Mouse (Mus musculus): ENCODE measurements around the gene Cyp4f39. TPM values are rescaled to one million over a fixed set of nuclear protein-coding genes. Genes with fewer than 3 reads are reported as not detected.
A peak's percentile ranks its signal among the peaks of the same experiment; 100 is the strongest.

Cyp4f39 gene
- polyA plus RNA-seq, 1 experiment from 2014 or later = 0.99 TPM

DNA sequence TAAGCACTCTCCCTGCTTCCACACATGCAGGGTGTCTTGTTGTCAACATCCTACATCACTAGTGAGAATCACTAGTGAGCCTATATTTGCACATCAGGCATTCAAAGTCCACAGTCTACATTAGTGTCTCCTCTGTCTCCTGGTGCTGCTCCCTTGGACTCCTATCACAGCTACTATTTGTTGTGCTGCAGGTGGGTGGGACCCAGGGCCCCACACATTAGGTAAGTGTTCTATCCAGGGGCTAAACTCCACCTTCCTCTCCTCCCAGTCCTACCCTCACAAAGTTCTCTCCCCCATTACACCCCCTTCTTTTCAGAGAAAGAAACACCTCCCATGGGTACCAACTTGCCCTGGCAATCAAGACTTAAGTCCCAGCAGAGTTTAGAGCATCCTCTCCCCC is 25.9 kb upstream of the Cyp4f39 start:
- Histone ChIP-seq H3K9ac (no peak overlapping the region), H3K4me2 (replicated peaks) (no peak overlapping the region), H3K9me3 (ENCODE audit: control insufficient read depth, low read length) (no peaks in the 10 kb centered on the region), H3K4me3 (replicated peaks; ENCODE audit: low read length) (no peak overlapping the region), H3K27ac (no peak overlapping the region), H3K4me1 (replicated peaks; ENCODE audit: control insufficient read depth, insufficient read depth, low read length) (no peaks in the 10 kb centered on the region), H3K27me3 (ENCODE audit: control insufficient read depth, insufficient read depth, low read length) (no peaks in the 10 kb centered on the region), H3K36me3 (replicated peaks; ENCODE audit: control insufficient read depth, insufficient read depth) (no peaks in the 10 kb centered on the region)
- ATAC-seq (ENCODE audit: low FRiP score) = no peak
- DNase-seq (ENCODE audit: low spot score) = no peak

GRCm38 (mm10) chr17:32431972-32432371 is 20.6 kb upstream of the Cyp4f39 start:
- H3K9me3 ChIP-seq (ENCODE audit: control insufficient read depth, low read length) = no peaks in the 10 kb centered on the region
- H3K27ac ChIP-seq = no peak overlapping the region
- H3K27me3 ChIP-seq (ENCODE audit: control insufficient read depth, insufficient read depth, low read length) = no peaks in the 10 kb centered on the region
- no peak overlapping the region for H3K9ac ChIP-seq
- DNase-seq (ENCODE audit: low spot score) = peak; percentile 33
- H3K36me3 ChIP-seq (replicated peaks; ENCODE audit: control insufficient read depth, insufficient read depth) = no peaks in the 10 kb centered on the region
- no peak overlapping the region for H3K4me3 ChIP-seq (replicated peaks; ENCODE audit: low read length)
- H3K4me2 ChIP-seq (replicated peaks) = no peak overlapping the region
- 56% methylated on average over 3 of the region's 3 CpGs for WGBS
- no peak for ATAC-seq (ENCODE audit: low FRiP score)
- H3K4me1 ChIP-seq (replicated peaks; ENCODE audit: control insufficient read depth, insufficient read depth, low read length) = no peaks in the 10 kb centered on the region

DNA sequence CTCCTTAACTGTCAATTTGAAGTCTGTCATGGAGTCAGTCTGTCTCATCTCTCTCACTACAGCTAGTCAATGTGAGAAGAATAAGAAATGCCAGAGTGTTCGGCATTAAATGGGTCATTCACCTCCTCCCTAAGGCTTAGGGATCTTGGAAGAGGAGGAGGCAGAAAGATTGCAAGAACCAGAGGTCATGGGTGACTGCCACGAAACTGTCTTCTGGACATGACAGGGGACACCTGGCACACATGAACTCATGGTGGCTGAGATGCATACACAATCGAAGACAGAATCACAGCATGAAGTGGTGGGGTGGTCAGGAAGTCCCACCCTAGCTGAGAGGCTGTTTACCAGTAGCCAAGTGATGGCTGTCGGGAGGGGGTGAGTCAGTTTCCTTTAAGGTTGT is 18.2 kb upstream of the Cyp4f39 start:
- Histone ChIP-seq H3K9me3 (ENCODE audit: control insufficient read depth, low read length) (no peaks in the 10 kb centered on the region), H3K9ac (no peak overlapping the region), H3K27me3 (ENCODE audit: control insufficient read depth, insufficient read depth, low read length) (no peaks in the 10 kb centered on the region), H3K4me3 (replicated peaks; ENCODE audit: low read length) (no peak overlapping the region), H3K4me1 (replicated peaks; ENCODE audit: control insufficient read depth, insufficient read depth, low read length) (no peaks in the 10 kb centered on the region), H3K36me3 (replicated peaks; ENCODE audit: control insufficient read depth, insufficient read depth) (no peaks in the 10 kb centered on the region), H3K4me2 (replicated peaks) (no peak overlapping the region), H3K27ac (no peak overlapping the region)
- WGBS = 75% methylated on average over 4 of the region's 4 CpGs
- DNase-seq (ENCODE audit: low spot score) (no peak), ATAC-seq (ENCODE audit: low FRiP score) (no peak)

DNA sequence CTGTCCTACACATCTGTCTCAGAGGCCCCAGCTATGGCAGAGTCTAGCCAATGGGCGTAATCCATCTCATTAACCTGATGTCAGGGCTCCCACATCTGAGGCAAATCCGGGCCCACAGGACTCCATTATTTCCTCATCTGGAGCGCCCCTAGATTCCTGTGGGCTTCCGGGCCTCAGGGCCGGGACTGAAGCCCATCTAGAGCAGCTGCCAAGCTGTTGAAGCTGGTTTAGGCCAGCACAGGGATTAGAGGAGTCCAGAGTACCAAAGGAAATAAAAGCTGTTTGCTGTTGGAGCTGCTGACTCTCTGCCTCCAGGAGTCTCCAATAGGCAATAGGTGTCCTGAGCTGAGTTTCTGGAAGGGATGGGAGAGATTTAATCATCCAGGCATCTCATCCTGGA is 17.4 kb upstream of the Cyp4f39 start:
- ATAC-seq (ENCODE audit: low FRiP score) (no peak), DNase-seq (ENCODE audit: low spot score) (no peak)
- no peaks in the 10 kb centered on the region for H3K36me3 ChIP-seq (replicated peaks; ENCODE audit: control insufficient read depth, insufficient read depth)
- no peak overlapping the region for H3K4me2 ChIP-seq (replicated peaks)
- H3K27ac ChIP-seq = no peak overlapping the region
- H3K9me3 ChIP-seq (ENCODE audit: control insufficient read depth, low read length) = no peaks in the 10 kb centered on the region
- 78% methylated on average over 5 of the region's 5 CpGs for WGBS
- H3K4me1 ChIP-seq (replicated peaks; ENCODE audit: control insufficient read depth, insufficient read depth, low read length) = no peaks in the 10 kb centered on the region
- H3K4me3 ChIP-seq (replicated peaks; ENCODE audit: low read length) = no peak overlapping the region
- no peak overlapping the region for H3K9ac ChIP-seq
- no peaks in the 10 kb centered on the region for H3K27me3 ChIP-seq (ENCODE audit: control insufficient read depth, insufficient read depth, low read length)

- no peak overlapping the region for H3K9ac ChIP-seq
- H3K4me3 ChIP-seq (replicated peaks; ENCODE audit: low read length) = no peak overlapping the region
- H3K27me3 ChIP-seq (ENCODE audit: control insufficient read depth, insufficient read depth, low read length) = no peaks in the 10 kb centered on the region
- WGBS = 95% methylated on average over 4 of the region's 4 CpGs
- no peak overlapping the region for H3K27ac ChIP-seq
- no peaks in the 10 kb centered on the region for H3K36me3 ChIP-seq (replicated peaks; ENCODE audit: control insufficient read depth, insufficient read depth)
- no peak for ATAC-seq (ENCODE audit: low FRiP score)
- no peak for DNase-seq (ENCODE audit: low spot score)
- no peak overlapping the region for H3K4me2 ChIP-seq (replicated peaks)
- H3K4me1 ChIP-seq (replicated peaks; ENCODE audit: control insufficient read depth, insufficient read depth, low read length) = no peaks in the 10 kb centered on the region
- no peaks in the 10 kb centered on the region for H3K9me3 ChIP-seq (ENCODE audit: control insufficient read depth, low read length)
These were observed 15.4 kb upstream of the Cyp4f39 start for GRCm38 (mm10) chr17:32437106-32437505.

DNA sequence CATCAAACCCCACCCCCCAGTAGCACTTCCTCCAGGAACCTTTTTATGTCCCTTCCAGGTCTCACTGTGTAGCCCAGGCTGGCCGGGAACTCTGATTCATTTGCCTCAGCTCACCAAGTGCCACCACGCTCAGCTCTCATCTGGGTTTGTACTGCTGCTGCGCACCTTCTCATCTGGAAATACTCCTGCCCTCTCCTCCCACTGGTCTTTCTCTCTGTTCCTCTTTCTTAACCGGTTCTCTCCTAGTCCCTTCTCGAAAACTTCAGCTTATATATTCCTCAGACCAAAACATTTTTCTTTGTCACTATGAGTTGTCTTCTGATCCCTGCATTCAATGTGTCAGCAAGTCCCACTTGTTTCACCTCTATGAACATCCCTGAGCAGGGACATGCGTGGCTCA is 9.3 kb upstream of the Cyp4f39 start:
- ATAC-seq (ENCODE audit: low FRiP score) (no peak), DNase-seq (ENCODE audit: low spot score) (no peak)
- Histone ChIP-seq H3K9ac (no peak overlapping the region), H3K4me3 (replicated peaks; ENCODE audit: low read length) (no peak overlapping the region), H3K9me3 (ENCODE audit: control insufficient read depth, low read length) (no peaks in the 10 kb centered on the region), H3K27ac (no peak overlapping the region), H3K4me1 (replicated peaks; ENCODE audit: control insufficient read depth, insufficient read depth, low read length) (no peaks in the 10 kb centered on the region), H3K27me3 (ENCODE audit: control insufficient read depth, insufficient read depth, low read length) (no peaks in the 10 kb centered on the region), H3K4me2 (replicated peaks) (no peak overlapping the region), H3K36me3 (replicated peaks; ENCODE audit: control insufficient read depth, insufficient read depth) (no peaks in the 10 kb centered on the region)
- WGBS = 82% methylated on average over 6 of the region's 6 CpGs

- ATAC-seq (ENCODE audit: low FRiP score) (no peak), DNase-seq (ENCODE audit: low spot score) (no peak)
- 84% methylated on average over 5 of the region's 5 CpGs for WGBS
- Histone ChIP-seq H3K4me2 (replicated peaks) (no peak overlapping the region), H3K36me3 (replicated peaks; ENCODE audit: control insufficient read depth, insufficient read depth) (no peaks in the 10 kb centered on the region), H3K9ac (no peak overlapping the region), H3K27ac (no peak overlapping the region), H3K4me3 (replicated peaks; ENCODE audit: low read length) (no peak overlapping the region), H3K9me3 (ENCODE audit: control insufficient read depth, low read length) (no peaks in the 10 kb centered on the region), H3K27me3 (ENCODE audit: control insufficient read depth, insufficient read depth, low read length) (no peaks in the 10 kb centered on the region), H3K4me1 (replicated peaks; ENCODE audit: control insufficient read depth, insufficient read depth, low read length) (no peaks in the 10 kb centered on the region)
These were observed 7.5 kb upstream of the Cyp4f39 start for GRCm38 (mm10) chr17:32445016-32445415.

DNA sequence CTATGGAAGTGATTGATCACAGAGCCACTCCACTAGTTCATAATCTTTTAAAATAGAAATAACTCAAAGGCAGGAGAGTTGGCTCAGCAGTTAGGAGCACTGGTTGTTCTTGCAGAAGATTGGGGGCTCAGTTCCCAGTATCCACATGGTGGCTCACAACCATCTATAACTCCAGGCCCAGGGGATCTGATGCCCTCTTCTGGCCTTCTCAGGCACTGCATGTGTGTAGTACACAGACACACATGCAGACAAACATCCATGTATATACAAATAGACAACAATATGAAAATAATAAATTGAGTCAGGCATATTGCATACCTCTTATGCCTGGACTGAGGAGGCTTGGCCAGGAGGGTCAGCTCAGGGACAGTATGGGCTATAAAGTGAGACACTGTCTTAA is 5.3 kb upstream of the Cyp4f39 start:
- Histone ChIP-seq H3K36me3 (replicated peaks; ENCODE audit: control insufficient read depth, insufficient read depth) (no peaks in the 10 kb centered on the region), H3K9ac (no peak overlapping the region), H3K9me3 (ENCODE audit: control insufficient read depth, low read length) (no peaks in the 10 kb centered on the region), H3K4me1 (replicated peaks; ENCODE audit: control insufficient read depth, insufficient read depth, low read length) (no peaks in the 10 kb centered on the region), H3K4me2 (replicated peaks) (no peak overlapping the region), H3K27me3 (ENCODE audit: control insufficient read depth, insufficient read depth, low read length) (no peaks in the 10 kb centered on the region), H3K4me3 (replicated peaks; ENCODE audit: low read length) (no peak overlapping the region), H3K27ac (no peak overlapping the region)
- DNase-seq (ENCODE audit: low spot score) (no peak), ATAC-seq (ENCODE audit: low FRiP score) (no peak)

- no peaks in the 10 kb centered on the region for H3K9me3 ChIP-seq (ENCODE audit: control insufficient read depth, low read length)
- WGBS = 93% methylated on average over 1 of the region's 1 CpGs
These were observed 3.5 kb upstream of the Cyp4f39 start for GRCm38 (mm10) chr17:32449042-32449441.

GRCm38 (mm10) chr17:32450844-32451537 is 1.5 kb upstream of the Cyp4f39 start:
- Histone ChIP-seq H3K9me3 (ENCODE audit: control insufficient read depth, low read length) (no peaks in the 10 kb centered on the region), H3K4me2 (replicated peaks) (no peak overlapping the region), H3K4me3 (replicated peaks; ENCODE audit: low read length) (no peak overlapping the region), H3K36me3 (replicated peaks; ENCODE audit: control insufficient read depth, insufficient read depth) (no peaks in the 10 kb centered on the region), H3K9ac (no peak overlapping the region), H3K4me1 (replicated peaks; ENCODE audit: control insufficient read depth, insufficient read depth, low read length) (0 out of 2 replicates have a peak, but pooled peaks cover 5% of the 10 kb centered on the region), H3K27ac (no peak overlapping the region), H3K27me3 (ENCODE audit: control insufficient read depth, insufficient read depth, low read length) (peaks cover 16% of the 10 kb centered on the region; the same call in 1 of the 2 replicates)
- no peak for ATAC-seq (ENCODE audit: low FRiP score)
- WGBS = 58% methylated on average over 2 of the region's 2 CpGs
- DNase-seq (ENCODE audit: low spot score) = no peak

More at GRCm38 (mm10) chr17:32449042-32449441, 3.5 kb upstream of the Cyp4f39 start:
- 0 out of 2 replicates have a peak, but pooled peaks cover 5% of the 10 kb centered on the region for H3K4me1 ChIP-seq (replicated peaks; ENCODE audit: control insufficient read depth, insufficient read depth, low read length)
- no peaks in the 10 kb centered on the region for H3K36me3 ChIP-seq (replicated peaks; ENCODE audit: control insufficient read depth, insufficient read depth)
- H3K9ac ChIP-seq = no peak overlapping the region
- no peak for DNase-seq (ENCODE audit: low spot score)
- peaks cover 11% of the 10 kb centered on the region; the same call in 1 of the 2 replicates for H3K27me3 ChIP-seq (ENCODE audit: control insufficient read depth, insufficient read depth, low read length)
- ATAC-seq (ENCODE audit: low FRiP score) = no peak
- no peak overlapping the region for H3K27ac ChIP-seq
- no peak overlapping the region for H3K4me2 ChIP-seq (replicated peaks)
- H3K4me3 ChIP-seq (replicated peaks; ENCODE audit: low read length) = no peak overlapping the region
